Mouse (Mus musculus): ENCODE measurements around the gene Spaar. TPM values are rescaled to one million over a fixed set of nuclear protein-coding genes. Genes with fewer than 3 reads are reported as not detected.
"Not testable (repeated sequence)": the region's sequence is repeated elsewhere in the genome, so short reads cannot be mapped to it uniquely, and the experiment has no call there.

Gene Spaar
- total RNA-seq, 4 experiments from 2014 or later: 0.39 to 0.91 (median 0.81) TPM

DNA sequence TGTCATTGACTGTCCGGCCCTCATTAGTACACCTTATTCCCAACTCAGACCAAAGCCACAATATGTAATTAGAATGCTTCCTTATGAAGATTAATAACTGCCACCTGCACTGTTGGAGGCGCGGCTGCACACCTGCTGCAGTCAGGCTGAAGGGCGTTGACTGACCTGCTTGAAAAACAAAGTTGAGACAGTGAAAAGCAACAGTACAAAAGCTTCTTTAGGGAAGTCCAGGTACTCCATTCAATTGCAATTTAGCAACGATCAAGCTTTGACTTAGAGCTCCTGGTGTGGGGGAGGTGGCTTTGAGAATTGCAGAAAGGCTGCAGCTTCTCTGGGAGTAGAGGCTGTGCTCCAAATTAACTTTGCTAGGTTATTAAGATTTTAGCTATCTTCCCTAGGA lies 66.0 kb downstream of the Spaar start:
- not testable (repeated sequence) for DNase-seq (ENCODE audit: low spot score in 2 of 2)

GRCm38 (mm10) chr4:43798936-43799335 lies 69.1 kb downstream of the Spaar start:
- DNase-seq (ENCODE audit: low spot score in 2 of 2): no peak

Other genes with a start within 250 kb of the Spaar start
- gene Sit1, start 246.3 kb upstream of the Spaar start, total RNA-seq (2022): under 1 TPM in 1 of 4 experiments, not detected in 3; 0.46 TPM
- 10 to 100 TPM; 26.5 to 37.8 (median 30.1) TPM for gene Ccdc107, start 237.1 kb upstream of the Spaar start, total RNA-seq (2022)
- gene Arhgef39, start 230.3 kb upstream of the Spaar start, total RNA-seq (2022): 1 to 10 TPM; 1.2 to 2.2 (median 1.6) TPM
- 1 to 10 TPM; 2.1 to 5.1 (median 2.8) TPM for gene Car9, start 223.1 kb upstream of the Spaar start, total RNA-seq (2022)
- 10 to 100 TPM; 11.7 to 14.4 (median 13.8) TPM for gene Tpm2, start 206.3 kb upstream of the Spaar start, total RNA-seq (2022)
- 10 to 100 TPM; 68.2 to 77.9 (median 73.6) TPM for gene Creb3, start 167.7 kb upstream of the Spaar start, total RNA-seq (2022)
- gene Tln1, start 167.3 kb upstream of the Spaar start, total RNA-seq (2022): 10 to 100 TPM; 38.8 to 55.7 (median 46.1) TPM
- gene Rgp1, start 151.3 kb upstream of the Spaar start, total RNA-seq (2022): 10 to 100 TPM; 47.0 to 60.5 (median 49.8) TPM
- 10 to 100 TPM; 62.1 to 69.7 (median 65.6) TPM for gene Gba2, start 151.2 kb upstream of the Spaar start, total RNA-seq (2022)
- gene Msmp, start 145.5 kb upstream of the Spaar start, total RNA-seq (2022): 1 to 10 TPM in 1 of 4 experiments, not detected in 3; 1.1 TPM
- gene Npr2, start 98.1 kb upstream of the Spaar start, total RNA-seq (2022): 10 to 100 TPM; 42.5 to 60.2 (median 56.9) TPM
- 1 to 10 TPM; 1.3 to 1.6 (median 1.5) TPM for gene Spag8, start 76.4 kb upstream of the Spaar start, total RNA-seq (2022)
- gene Hint2, start 73.6 kb upstream of the Spaar start, total RNA-seq (2022): 10 to 100 TPM; 29.6 to 46.8 (median 41.6) TPM
- gene Tmem8b, start 61.1 kb upstream of the Spaar start, total RNA-seq (2022): 10 to 100 TPM; 56.5 to 59.6 (median 57.4) TPM
- 1 to 10 TPM; 1.2 to 2.0 (median 1.6) TPM for gene Fam221b, start 60.9 kb upstream of the Spaar start, total RNA-seq (2022)
- not detected for gene Olfr70, start 29.2 kb upstream of the Spaar start, total RNA-seq (2022)
- not detected for gene Olfr71, start 19.8 kb upstream of the Spaar start, total RNA-seq (2022)
- gene Hrct1, start 2.8 kb upstream of the Spaar start, total RNA-seq (2022): under 1 TPM; 0.60 to 0.91 (median 0.75) TPM
- under 1 TPM in 1 of 4 experiments, not detected in 3; 0.42 TPM for gene Olfr159, start 41.0 kb downstream of the Spaar start, total RNA-seq (2022)
- not detected for gene Olfr156, start 93.9 kb downstream of the Spaar start, total RNA-seq (2022)
- gene Olfr157, start 110.2 kb downstream of the Spaar start, total RNA-seq (2022): not detected
- not detected for gene Olfr155, start 121.5 kb downstream of the Spaar start, total RNA-seq (2022)
- gene Reck, start 145.5 kb downstream of the Spaar start, total RNA-seq (2022): 1 to 10 TPM; 8.1 to 8.8 (median 8.3) TPM
- gene Glipr2, start 227.4 kb downstream of the Spaar start, total RNA-seq (2022): 1 to 10 TPM; 3.0 to 4.9 (median 3.3) TPM

All from left cerebral cortex, adult 8-10 months (tissue).